Mouse (Mus musculus): ENCODE results near the gene Nlrp4a. TPM values are rescaled to one million over a fixed set of nuclear protein-coding genes. Genes with fewer than 3 reads are reported as not detected.
"Not testable (repeated sequence)": the region's sequence is repeated elsewhere in the genome, so short reads cannot be mapped to it uniquely, and the experiment has no call there.

Nlrp4a gene
- not detected for total RNA-seq (2021)
- long read RNA-seq, experiment 1 = 0 reads
- long read RNA-seq, experiment 2 = 0 reads

DNA sequence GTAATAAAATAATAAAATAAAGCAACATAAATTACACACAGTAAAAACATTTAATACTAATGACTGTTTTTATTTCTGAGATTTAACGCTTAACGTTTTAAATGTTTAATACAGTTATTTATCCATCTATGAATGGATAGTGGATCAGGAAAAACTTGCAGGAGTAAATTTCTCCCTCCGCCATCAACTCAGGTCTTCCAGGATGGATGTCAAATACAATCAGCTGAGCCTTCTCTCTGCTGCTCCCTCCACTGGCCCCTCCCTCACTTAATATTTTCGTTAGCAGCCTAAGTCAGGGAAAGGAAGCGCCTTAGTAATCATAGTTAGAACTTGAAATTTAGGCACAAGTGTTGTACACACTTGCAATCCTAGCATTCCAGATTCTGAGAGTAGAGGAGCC, at the start of gene Nlrp4a:
Nlrp4a (plus strand) TSS at position 301 of the 400 bp plus-strand sequence.
- no peak for DNase-seq

DNA sequence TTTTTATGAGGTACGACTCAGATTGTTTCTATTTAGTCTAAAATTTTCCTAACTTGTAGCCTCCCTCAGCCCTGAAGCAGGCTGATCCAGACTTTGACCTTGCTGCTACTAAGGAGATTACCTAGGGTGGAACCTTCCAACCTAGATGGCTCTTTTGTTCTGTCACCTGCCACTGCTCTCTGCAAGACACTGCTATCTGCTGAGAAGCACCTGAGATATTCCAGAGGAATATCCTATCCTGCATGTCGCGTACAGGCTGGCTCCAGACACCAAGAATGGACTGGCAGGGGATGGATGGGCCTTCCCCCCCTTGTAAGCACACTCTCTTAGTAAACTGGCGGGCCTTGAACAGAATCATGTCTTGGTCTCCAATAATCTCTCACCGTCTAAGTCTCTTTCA, 48.2 kb upstream of the Nlrp4a start:
- not testable (repeated sequence) for DNase-seq

DNA sequence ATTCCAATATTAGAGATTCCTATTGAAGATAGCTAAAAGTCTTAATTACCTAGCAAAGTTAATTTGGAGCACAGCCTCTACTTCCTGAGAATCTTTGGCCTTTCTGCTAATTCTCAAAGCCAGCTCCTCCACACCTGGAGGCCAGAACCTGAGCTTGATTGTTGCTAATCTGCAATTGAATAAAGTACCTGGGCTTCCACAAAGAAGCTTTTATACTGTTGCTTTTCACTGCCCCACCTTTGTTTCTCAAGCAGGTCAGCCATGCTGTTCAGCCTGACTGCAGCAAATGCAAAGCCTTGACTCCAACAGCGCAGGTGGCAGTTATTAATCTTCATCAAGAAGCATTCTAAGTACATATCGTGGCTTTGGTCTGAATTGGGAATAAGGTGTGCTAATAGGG, 43.8 kb upstream of the Nlrp4a start:
- DNase-seq = not testable (repeated sequence)

DNA sequence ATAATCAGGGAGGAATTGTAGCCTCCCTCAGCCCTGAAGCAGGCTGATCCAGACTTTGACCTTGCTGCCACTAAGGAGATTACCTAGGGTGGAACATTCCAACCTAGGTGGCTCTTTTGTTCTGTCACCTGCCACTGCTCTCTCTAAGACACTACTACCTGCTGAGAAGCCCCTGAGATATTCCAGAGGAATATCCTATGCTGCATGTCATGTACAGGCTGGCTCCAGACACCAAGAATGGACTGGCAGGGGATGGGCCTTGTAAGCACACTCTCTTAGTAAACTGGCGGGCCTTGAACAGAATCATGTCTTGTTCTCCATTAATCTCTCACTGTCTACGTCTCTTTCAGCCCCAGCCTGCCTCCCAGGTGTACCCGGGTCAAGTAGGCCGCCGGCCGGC, 43.1 kb upstream of the Nlrp4a start:
- DNase-seq = not testable (repeated sequence)

DNA sequence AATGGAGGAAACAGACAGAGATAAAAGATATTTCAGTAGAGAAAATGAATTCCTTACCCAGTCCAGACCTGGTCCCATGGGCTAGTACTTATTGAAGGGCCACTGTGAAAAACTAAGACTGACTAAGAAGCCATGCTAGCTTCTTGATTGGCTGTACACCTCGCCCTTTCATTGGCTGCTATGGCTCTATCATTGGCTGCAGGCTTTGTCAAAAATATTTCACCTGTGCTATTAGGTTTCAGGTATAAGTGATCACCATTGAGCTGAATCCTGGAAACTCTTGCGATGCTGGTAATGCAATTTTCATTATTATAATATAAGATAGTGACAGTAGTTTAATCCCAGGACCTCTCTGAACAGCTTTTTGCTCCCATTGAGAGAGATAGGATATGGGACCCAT, 31.3 kb upstream of the Nlrp4a start, which contains the start of gene Nlrp9c:
Nlrp9c (minus strand) TSS at position 101 of the 400 bp plus-strand sequence.
- DNase-seq = not testable (repeated sequence)

DNA sequence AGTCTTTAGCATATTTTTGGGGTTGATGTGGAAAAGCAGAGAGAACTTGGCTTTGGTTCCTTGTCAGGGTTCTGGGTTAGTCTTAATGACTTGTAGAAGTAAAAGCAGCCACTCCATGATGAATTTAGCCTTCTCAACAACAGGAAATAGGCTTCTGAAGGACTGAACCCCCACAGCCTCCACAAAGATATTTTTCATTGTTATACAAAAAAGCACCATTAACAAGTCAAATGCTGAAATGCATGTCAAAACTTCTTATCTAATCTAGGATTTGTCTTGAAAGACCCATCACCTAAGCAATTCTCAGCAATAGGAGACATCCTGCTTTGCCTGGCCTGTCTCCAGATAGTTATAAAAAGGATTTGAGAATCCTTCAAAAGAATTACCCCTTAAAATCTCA, 41.8 kb downstream of the Nlrp4a start:
- no peak for DNase-seq

DNA sequence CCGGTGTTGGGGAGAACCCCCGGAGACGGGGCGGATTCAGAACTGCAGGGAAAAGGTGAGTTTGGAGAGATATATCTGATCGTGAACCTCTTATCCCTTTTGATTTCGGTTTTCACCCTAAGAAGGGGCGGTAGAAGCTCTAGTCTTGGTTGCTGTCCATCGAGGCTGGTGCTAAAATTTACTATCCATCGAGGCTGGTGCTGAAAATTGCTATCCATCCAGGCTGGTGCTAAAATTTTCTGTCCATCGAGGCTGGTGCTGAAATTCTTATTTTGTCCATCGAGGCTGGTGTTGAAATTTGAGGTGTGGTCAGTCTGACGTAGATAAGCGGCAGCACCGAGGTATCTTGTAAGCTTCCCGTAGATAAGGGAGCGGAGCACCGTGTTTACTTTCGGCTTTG, 54.6 kb downstream of the Nlrp4a start:
- not testable (repeated sequence) for DNase-seq

Other genes starting within 250 kb of the Nlrp4a start
- not detected for gene Vmn1r184, start 174.8 kb upstream of the Nlrp4a start, total RNA-seq (2021)
- not detected for gene Cyp2a4, start 127.9 kb upstream of the Nlrp4a start, total RNA-seq (2021)
- gene Nlrp9c, start 31.4 kb upstream of the Nlrp4a start, total RNA-seq (2021) = not detected
- gene Nlrp9a, start 99.9 kb downstream of the Nlrp4a start, total RNA-seq (2021) = not detected
- gene Vmn1r185, start 183.4 kb downstream of the Nlrp4a start, total RNA-seq (2021) = not detected

Data from adrenal gland, postnatal 36 days (tissue).